Mouse (Mus musculus) neural tube, embryonic 12.5 days (tissue): Measurements from ENCODE around the gene Fcnb. TPM values are rescaled to one million over a fixed set of nuclear protein-coding genes. Genes with fewer than 3 reads are reported as not detected.

Experiments used
- ATAC-seq: fragments of 200-750 bp; cut with Nextera tagmentation; 2 replicates; pipeline ENCODE4 v1.8.0; 2017; ENCODE audit warnings: low read depth, mild to moderate bottlenecking, moderate TSS enrichment, moderate library complexity; ENCODE audit not compliant: low FRiP score
- H3K27ac ChIP-seq: fragments of 300-500 bp; sonication (generic); 2 replicates; pipeline ENCODE4 v1.5.1; 2016
- H3K27me3 ChIP-seq: fragments of 300-500 bp; sonication (generic); replicated peaks from 2 replicates; pipeline ENCODE4 v1.6.1; 2016; ENCODE audit warnings: mild to moderate bottlenecking
- H3K36me3 ChIP-seq: fragments of 300-500 bp; sonication (generic); 2 replicates; pipeline ENCODE4 v1.6.1; 2016; ENCODE audit warnings: mild to moderate bottlenecking
- H3K4me1 ChIP-seq: fragments of 300-500 bp; sonication (generic); 2 replicates; pipeline ENCODE4 v1.6.1; 2016
- H3K4me2 ChIP-seq: fragments of 300-500 bp; sonication (generic); replicated peaks from 2 replicates; pipeline ENCODE4 v1.6.1; 2016; ENCODE audit warnings: mild to moderate bottlenecking
- H3K4me3 ChIP-seq: fragments of 300-500 bp; sonication (generic); 2 replicates; pipeline ENCODE4 v1.5.1; 2016
- H3K9ac ChIP-seq: fragments of 300-500 bp; sonication (generic); 2 replicates; pipeline ENCODE4 v1.6.1; 2016; ENCODE audit warnings: mild to moderate bottlenecking
- H3K9me3 ChIP-seq: fragments of 300-500 bp; sonication (generic); 2 replicates; pipeline ENCODE4 v1.6.1; 2016; ENCODE audit warnings: mild to moderate bottlenecking
- WGBS: fragments of 180-500 bp; shearing (Covaris S2); methylation state at CpG from one replicate; pipeline ENCODE4 v1.1.7; 2016; 5-methylcytosine and 5-hydroxymethylcytosine counted together
- polyA plus RNA-seq: library from polyadenylated mRNA; unstranded; fragments of >200 nt; fragmentation: Nextera tagmentation; extraction: Ambion mirVana; gene quantifications from 2 replicates; pipeline ENCODE4 v1.2.1, GENCODE M21; 2016

Fcnb gene
- polyA plus RNA-seq, 1 experiment from 2014 or later: 0.53 TPM

DNA sequence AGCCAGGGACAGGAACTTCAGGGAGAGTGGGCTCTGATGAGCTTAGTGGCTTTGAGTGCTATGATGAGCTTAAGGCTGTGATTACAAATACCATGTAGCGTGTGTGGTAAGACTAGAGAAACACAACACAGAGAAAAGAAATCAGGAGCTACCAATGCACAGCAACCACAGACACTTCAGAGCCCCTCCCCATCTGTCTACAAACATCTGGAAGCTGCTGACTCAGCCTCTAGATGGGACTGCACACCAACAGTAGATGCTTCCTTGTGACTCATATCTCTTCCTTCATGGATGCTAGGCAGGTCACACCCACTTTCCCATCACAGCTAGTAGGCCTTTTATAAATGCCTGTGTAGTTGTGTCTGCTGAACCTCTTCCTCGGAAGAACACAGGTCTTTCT lies 17.2 kb upstream of the Fcnb start:
- no peaks in the 10 kb centered on the region for H3K9me3 ChIP-seq
- peaks cover 13% of the 10 kb centered on the region for H3K4me1 ChIP-seq
- H3K27me3 ChIP-seq: peaks cover 6% of the 10 kb centered on the region; the same call in 1 of the 2 replicates
- ATAC-seq: no peak
- H3K4me3 ChIP-seq: no peak overlapping the region
- no peaks in the 10 kb centered on the region for H3K36me3 ChIP-seq
- no peak overlapping the region for H3K4me2 ChIP-seq
- WGBS: 91% methylated on average over 2 of the region's 2 CpGs
- no peak overlapping the region for H3K27ac ChIP-seq
- H3K9ac ChIP-seq: no peak overlapping the region

DNA sequence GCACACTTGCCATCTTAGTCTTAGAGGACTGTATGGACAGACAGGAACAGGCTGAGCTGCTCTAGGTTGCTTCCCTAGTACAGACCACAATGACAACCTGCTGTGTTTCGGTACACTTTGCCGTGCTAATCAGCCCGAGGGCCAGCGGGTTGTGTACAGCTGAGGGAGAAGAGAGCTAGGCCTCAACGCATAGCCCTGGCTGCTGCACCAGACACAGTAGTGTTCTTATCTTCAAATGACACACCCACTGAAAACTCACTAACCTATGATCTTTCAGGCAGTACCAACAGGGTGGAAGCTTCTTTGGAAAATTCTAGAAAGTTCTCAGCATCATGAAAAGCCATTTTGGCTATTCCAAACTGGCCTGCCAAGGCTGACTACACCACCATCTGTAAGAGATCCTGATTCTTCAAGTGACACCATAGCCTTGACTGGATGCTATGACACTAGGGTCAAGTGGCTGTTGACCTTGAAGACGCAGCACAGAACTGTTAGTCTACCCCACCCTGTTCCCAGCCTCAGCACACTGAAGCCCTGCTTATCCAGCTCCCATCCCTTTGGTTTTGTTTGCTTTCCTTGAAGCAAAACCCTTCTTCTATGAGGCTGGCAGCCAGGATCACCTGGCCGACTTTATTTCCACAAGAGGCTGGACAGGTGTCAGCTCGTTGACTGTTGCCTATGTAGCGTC lies 16.3 kb upstream of the Fcnb start:
- Histone ChIP-seq H3K27me3 (peaks cover 6% of the 10 kb centered on the region; the same call in 1 of the 2 replicates), H3K4me2 (no peak overlapping the region), H3K9ac (no peak overlapping the region), H3K36me3 (no peaks in the 10 kb centered on the region), H3K27ac (no peak overlapping the region), H3K4me3 (no peak overlapping the region), H3K4me1 (peaks cover 13% of the 10 kb centered on the region), H3K9me3 (no peaks in the 10 kb centered on the region)
- 89% methylated on average over 9 of the region's 9 CpGs for WGBS
- no peak for ATAC-seq

DNA sequence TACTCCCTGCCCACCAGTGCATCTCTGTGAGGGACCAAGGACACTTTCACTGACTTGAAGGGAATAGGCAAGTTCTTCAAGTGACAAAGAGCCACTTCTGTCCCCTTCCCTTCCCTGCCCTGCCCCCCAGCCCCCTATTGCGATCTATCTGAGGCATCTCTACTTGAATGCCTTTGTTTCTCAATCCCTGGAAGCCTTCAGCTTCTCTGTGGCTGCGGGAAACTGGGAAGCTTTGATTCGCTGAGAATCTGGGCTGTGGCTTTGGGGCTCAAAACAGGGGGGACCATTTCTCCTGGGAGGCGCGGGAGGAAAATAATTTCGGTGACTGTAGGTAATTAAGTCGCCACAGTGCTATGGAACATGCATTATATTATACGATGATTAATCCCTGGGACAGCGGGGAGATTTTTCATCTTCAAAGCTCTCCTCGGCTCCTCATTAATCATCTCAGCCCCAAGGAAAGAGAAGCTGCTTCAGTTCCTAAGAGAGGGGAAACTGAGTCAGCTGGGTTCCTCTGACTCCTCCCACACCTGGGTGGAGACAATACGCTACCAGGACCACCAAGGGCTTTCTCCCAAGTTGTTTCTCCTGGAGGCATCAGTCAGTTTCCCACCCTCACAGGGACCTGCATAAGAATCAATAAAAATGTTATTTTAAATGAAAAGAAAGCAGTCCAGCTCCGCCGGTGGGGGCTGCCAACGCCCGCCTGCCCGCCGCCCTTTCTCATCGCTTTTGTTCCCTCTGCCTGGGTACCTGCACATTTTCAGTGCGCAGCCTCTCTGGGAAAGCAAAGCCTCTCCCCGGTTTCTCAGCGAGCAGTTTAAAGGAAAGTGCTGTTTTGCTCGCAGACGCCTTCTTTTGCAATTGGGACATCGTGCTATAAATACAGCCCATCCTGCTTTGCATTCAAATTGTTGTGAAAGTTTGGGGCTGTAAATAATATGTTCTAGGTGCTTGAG lies 14.1 kb upstream of the Fcnb start:
- Histone ChIP-seq H3K9ac (no peak overlapping the region), H3K27me3 (peaks cover 6% of the 10 kb centered on the region; the same call in 1 of the 2 replicates), H3K27ac (no peak overlapping the region), H3K9me3 (no peaks in the 10 kb centered on the region), H3K4me3 (0 out of 2 replicates have a peak overlapping the region, but pooled peaks have one; percentile 3), H3K4me2 (peak overlapping the region; percentile 53), H3K36me3 (no peaks in the 10 kb centered on the region), H3K4me1 (peaks cover 13% of the 10 kb centered on the region)
- 5% methylated on average over 24 of the region's 24 CpGs for WGBS
- ATAC-seq: no peak

DNA sequence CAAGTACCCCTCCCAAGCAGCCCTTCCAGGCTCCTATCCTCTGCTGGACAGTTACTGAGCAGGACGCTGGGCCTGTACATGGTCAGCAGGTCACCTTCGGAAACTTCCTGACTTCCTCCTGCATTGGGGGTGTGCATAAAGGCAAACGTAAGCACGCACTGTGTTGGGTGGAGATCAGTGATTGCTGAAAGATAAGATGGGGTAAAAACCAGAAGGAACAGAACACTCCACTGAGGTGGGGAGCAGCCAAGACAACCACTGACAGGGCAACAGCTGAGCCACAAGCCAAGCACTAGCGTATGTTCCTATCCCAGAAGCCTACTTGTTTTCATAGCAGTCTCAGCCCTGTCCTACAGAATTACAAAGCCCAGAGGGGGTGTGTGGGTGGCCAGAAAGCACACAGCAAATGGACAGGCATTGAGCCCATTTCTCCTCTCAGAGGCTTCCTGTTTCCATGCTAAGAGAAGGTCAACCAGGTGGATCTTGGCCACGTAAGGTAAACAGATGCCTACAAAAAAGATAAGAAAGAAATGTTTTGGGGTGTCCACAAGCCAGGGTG lies 12.1 kb upstream of the Fcnb start:
- Histone ChIP-seq H3K9me3 (no peaks in the 10 kb centered on the region), H3K27ac (no peak overlapping the region), H3K9ac (no peak overlapping the region), H3K4me1 (peaks cover 13% of the 10 kb centered on the region), H3K4me2 (no peak overlapping the region), H3K36me3 (no peaks in the 10 kb centered on the region), H3K4me3 (no peak overlapping the region), H3K27me3 (peaks cover 6% of the 10 kb centered on the region; the same call in 1 of the 2 replicates)
- no peak for ATAC-seq
- WGBS: 91% methylated on average over 6 of the region's 6 CpGs

DNA sequence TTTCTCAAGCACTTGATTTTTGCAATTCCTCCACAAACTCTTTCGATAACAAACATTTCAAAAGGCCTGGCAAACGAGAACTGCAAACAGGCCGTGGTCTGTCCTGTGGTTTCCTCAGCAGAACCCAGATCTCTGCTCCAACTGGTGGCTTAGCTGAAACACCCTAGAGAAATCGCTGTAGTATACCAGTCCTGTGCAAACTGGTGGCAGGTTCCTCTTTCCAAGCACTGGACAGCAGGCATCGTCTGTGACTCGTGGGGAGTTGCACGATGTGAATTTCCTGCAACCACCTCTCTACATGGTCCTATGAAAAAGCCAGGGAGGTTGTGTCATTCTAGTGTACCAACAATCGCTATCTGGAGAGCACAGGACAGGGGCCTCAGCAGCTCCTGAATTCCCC lies 7.4 kb upstream of the Fcnb start:
- no peak overlapping the region for H3K4me3 ChIP-seq
- no peak overlapping the region for H3K9ac ChIP-seq
- no peak overlapping the region for H3K27ac ChIP-seq

DNA sequence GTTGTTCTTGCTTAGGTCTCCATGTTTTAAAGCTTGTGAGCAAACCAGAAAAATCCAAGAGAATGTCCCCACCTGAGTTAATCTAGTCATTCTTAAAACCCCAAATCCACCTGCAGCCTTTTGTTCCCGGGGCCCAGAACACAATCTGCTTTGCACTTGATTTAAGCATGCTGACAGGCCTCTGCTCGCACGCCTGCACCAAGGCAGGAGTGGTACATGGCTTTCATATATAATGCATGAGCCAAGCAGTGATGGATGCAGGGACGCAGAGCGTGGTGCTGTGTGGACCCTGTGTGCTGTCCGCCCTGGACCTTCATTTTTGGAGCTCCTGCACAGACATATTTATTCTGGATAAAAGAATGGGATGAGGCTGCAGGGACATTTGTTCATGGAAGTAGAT lies 6.4 kb upstream of the Fcnb start:
- H3K9me3 ChIP-seq: no peaks in the 10 kb centered on the region
- peaks cover 13% of the 10 kb centered on the region for H3K4me1 ChIP-seq
- no peak overlapping the region for H3K4me2 ChIP-seq
- no peak overlapping the region for H3K9ac ChIP-seq
- 55% methylated on average over 6 of the region's 6 CpGs for WGBS
- H3K4me3 ChIP-seq: no peak overlapping the region
- peak overlapping the region; percentile 68; the same call in 1 of the 2 replicates for H3K27ac ChIP-seq
- ATAC-seq: peak; percentile 72; the same call in 1 of the 2 replicates
- no peaks in the 10 kb centered on the region for H3K36me3 ChIP-seq
- no peaks in the 10 kb centered on the region for H3K27me3 ChIP-seq

More for the DNA sequence above, 7.4 kb upstream of the Fcnb start:
- no peak for ATAC-seq
- WGBS: 91% methylated on average over 8 of the region's 8 CpGs
- Histone ChIP-seq H3K27me3 (no peaks in the 10 kb centered on the region), H3K4me2 (no peak overlapping the region), H3K36me3 (no peaks in the 10 kb centered on the region), H3K9me3 (no peaks in the 10 kb centered on the region), H3K4me1 (peaks cover 13% of the 10 kb centered on the region)

DNA sequence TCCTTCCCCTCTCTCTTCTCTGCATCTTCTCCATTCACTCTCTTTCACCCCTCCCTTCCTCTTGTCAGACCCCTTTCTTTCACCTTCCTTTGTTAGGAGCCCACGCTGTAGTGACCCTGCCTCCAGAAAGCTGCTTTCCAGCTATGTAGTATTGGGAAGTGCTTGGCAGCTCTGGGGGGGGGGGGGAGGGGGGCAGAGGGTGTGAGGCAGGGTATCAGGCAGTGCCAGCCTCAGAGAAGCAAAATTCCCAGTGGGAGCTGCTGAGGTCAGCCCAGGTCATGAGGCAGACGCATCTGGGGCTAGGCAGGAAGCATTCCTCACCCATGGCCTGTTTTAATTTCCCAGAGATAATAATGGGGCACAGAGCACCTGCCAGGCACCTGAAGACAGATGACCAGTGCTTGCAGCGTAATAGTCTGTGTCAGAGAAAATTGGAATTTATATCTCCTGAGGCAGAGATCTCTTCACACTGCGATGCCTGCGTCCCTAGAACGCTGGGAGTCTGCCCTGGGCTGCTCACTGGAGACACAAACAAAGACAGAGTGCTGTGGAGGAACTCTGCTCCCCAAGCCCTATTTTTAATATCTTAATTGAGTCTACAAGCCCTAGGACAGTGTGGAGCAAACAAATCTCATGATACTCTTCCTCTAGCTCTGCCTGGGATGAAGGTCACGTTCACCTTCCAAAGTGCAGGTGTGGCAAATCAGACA lies 5.8 kb upstream of the Fcnb start:
- peak; percentile 44; the same call in 1 of the 2 replicates for ATAC-seq
- no peak overlapping the region for H3K4me3 ChIP-seq
- WGBS: 45% methylated on average over 7 of the region's 7 CpGs

DNA sequence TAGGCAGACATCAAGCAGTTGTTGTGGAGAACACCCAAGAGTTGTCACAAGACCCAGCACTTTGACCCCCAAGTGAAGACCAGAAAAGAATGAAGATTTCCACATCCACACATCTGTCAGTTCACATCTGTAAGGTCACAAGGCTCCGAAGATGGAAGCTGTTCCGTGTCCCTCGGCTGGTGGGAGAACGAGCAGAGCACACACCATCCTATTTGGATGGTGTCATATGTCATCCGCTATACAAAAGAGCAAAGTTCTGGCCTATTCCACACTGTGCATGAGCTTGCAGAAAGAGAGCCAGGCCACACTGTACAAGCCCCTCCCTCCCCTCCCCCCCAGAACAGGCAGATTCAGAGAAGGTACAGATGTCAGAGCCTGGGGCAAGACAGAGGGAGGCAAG lies 4.4 kb upstream of the Fcnb start:
- H3K4me1 ChIP-seq: peaks cover 13% of the 10 kb centered on the region
- ATAC-seq: no peak
- 63% methylated on average over 5 of the region's 5 CpGs for WGBS
- no peaks in the 10 kb centered on the region for H3K27me3 ChIP-seq
- no peak overlapping the region for H3K4me2 ChIP-seq
- H3K9me3 ChIP-seq: no peaks in the 10 kb centered on the region
- no peak overlapping the region for H3K9ac ChIP-seq
- no peaks in the 10 kb centered on the region for H3K36me3 ChIP-seq
- H3K27ac ChIP-seq: no peak overlapping the region
- H3K4me3 ChIP-seq: no peak overlapping the region

More for the DNA sequence above, 5.8 kb upstream of the Fcnb start:
- Histone ChIP-seq H3K4me2 (no peak overlapping the region), H3K36me3 (no peaks in the 10 kb centered on the region), H3K4me1 (peaks cover 13% of the 10 kb centered on the region), H3K27ac (peak overlapping the region; percentile 68; the same call in 1 of the 2 replicates), H3K9me3 (no peaks in the 10 kb centered on the region), H3K27me3 (no peaks in the 10 kb centered on the region), H3K9ac (no peak overlapping the region)

DNA sequence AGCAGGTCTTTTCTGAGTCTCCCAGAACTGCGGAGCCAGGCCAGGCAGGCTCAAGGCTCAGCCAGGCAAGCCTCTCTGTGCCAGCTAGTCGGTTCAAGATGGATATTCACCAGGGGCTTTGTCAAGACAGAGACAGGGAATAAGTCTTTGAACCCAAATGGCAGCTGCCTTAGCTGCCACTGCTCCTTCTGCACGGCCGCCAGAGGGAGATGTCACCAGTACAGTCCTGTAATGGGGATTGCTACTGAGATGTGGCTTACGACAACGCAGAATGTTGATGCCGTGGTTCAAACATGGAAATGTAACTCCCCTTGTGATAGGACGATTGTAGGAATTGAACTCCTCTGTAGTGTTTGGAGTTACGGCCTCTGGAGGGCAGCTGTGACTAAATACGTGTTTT lies 1.4 kb upstream of the Fcnb start:
- H3K4me3 ChIP-seq: no peak overlapping the region
- H3K9me3 ChIP-seq: no peaks in the 10 kb centered on the region
- no peak overlapping the region for H3K4me2 ChIP-seq
- ATAC-seq: no peak
- H3K27me3 ChIP-seq: no peaks in the 10 kb centered on the region
- peaks cover 9% of the 10 kb centered on the region for H3K4me1 ChIP-seq
- WGBS: 83% methylated on average over 10 of the region's 10 CpGs
- no peak overlapping the region for H3K9ac ChIP-seq
- H3K36me3 ChIP-seq: no peaks in the 10 kb centered on the region
- no peak overlapping the region for H3K27ac ChIP-seq

DNA sequence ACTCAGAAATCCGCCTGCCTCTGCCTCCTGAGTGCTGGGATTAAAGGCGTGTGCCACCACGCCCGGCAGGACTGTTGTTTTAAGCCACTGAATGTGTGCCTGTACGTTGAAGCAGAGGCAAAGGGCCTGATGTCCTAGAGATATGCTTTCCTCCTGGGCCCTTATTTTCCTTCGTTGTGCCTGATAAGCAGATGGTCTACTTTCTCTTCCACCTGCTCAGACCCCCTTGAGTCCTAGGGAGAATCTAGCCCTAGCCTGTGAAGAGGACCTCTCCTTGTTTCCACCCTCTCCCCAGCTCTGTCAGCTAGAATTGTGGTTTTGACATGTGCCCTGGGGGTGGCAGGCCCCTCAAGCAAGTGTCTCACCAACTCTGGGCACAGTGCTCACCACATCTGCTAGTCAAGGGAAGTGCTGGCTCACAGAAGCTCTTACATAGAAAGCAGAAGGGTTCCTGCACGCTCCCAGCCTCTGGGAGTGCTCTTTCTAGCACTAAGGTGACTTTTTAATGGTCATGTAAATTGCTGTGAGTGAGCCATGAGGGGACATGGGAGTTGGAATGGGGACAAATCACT lies 9.0 kb downstream of the Fcnb start:
- H3K36me3 ChIP-seq: no peaks in the 10 kb centered on the region

DNA sequence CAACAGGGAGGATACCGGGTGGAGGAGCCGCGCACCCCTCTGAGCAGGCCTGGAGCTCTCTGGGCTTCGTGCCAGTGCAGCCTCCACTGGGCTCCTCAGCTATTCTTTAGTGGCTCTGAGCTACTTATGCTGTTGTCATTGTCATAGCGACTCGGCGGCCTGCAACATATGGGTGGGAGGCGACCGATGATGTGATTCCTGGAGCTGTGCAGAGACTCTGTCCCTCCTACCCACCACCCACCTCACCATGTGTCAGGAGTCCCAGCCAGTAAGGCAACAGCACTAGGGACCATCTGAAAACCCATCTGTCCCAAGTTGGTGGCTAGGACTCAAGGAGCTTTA lies 16.2 kb downstream of the Fcnb start:
- Histone ChIP-seq H3K36me3 (no peaks in the 10 kb centered on the region), H3K27ac (no peak overlapping the region), H3K4me1 (peaks cover 18% of the 10 kb centered on the region), H3K9ac (no peak overlapping the region), H3K4me2 (no peak overlapping the region), H3K4me3 (no peak overlapping the region), H3K27me3 (no peaks in the 10 kb centered on the region), H3K9me3 (no peaks in the 10 kb centered on the region)
- WGBS: 65% methylated on average over 9 of the region's 9 CpGs
- ATAC-seq: peak; percentile 50; the same call in 1 of the 2 replicates

More for the DNA sequence above, 9.0 kb downstream of the Fcnb start:
- 87% methylated on average over 7 of the region's 7 CpGs for WGBS
- no peaks in the 10 kb centered on the region for H3K27me3 ChIP-seq
- no peak overlapping the region for H3K4me3 ChIP-seq
- no peak overlapping the region for H3K9ac ChIP-seq
- ATAC-seq: no peak
- H3K4me2 ChIP-seq: no peak overlapping the region
- no peak overlapping the region for H3K27ac ChIP-seq
- H3K9me3 ChIP-seq: 0 out of 2 replicates have a peak, but pooled peaks cover 4% of the 10 kb centered on the region
- no peaks in the 10 kb centered on the region for H3K4me1 ChIP-seq
